Mouse (Mus musculus): Measurements from ENCODE around the gene Myo1d.

Myo1d gene

GRCm38 (mm10) chr11:80779527-80780344 lies at the start of gene Myo1d:
Gene Myo1d (minus strand): TSS chr11:80780025.
- DNase-seq (ENCODE audit: low spot score): peak; percentile 85

GRCm38 (mm10) chr11:80821794-80822193 lies 42.0 kb upstream of the Myo1d start:
- no peak for DNase-seq (ENCODE audit: low spot score)

- no peak for DNase-seq (ENCODE audit: low spot score)
Observed at GRCm38 (mm10) chr11:80821296-80821695, 41.5 kb upstream of the Myo1d start.

GRCm38 (mm10) chr11:80820085-80820484 lies 40.3 kb upstream of the Myo1d start:
- DNase-seq (ENCODE audit: low spot score): no peak

DNA sequence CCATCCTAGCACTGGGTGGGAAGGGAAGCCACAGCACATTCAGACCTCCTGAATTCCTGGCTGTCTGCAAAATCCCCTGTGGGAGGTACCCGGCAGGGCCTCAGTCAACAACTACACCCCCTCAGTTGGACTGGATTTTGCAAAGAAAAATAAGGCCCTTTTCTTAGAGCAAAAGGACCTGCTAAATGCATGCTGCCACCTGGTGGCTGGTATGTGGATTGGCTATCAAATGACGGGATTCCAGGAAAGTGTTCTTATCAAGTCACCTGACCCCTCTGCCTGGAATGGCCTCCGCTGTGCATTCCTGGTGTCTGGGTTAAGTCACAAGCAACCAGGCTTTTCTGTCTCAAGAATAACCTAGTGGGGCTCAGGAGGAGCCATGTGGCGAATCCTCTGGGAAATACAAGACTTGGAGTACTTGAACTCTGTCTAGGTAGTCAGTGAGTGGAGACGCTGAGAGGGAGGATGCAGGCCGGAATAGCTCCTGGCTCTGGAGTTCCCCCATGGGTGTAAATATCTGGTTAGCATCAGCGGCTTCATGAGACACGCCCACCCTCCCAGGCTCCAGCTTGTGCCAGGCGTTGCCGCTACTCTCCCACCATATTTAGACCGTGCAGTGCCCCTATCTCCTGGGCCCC lies 38.4 kb upstream of the Myo1d start:
- peak; percentile 71 for DNase-seq (ENCODE audit: low spot score)

DNA sequence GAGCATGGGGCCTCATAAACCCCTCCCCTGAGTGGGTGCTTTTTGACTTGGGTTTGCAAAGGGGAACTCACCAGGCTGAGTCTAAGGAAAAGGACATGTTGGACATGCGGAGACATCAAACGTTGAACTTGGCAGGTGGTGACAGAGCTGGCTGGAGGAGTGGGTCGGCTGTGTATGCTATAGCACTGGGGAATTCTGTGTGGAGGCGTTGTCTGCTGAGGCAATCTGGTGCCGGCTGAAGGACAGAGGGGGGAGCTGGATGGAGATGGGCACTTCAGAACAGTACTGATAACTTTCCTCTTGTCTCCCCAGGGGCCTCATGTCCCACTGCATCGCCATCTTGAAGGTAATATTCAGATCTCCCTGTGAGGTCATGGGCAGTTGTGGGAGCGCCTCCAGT lies 35.5 kb upstream of the Myo1d start:
- no peak for DNase-seq (ENCODE audit: low spot score)

DNA sequence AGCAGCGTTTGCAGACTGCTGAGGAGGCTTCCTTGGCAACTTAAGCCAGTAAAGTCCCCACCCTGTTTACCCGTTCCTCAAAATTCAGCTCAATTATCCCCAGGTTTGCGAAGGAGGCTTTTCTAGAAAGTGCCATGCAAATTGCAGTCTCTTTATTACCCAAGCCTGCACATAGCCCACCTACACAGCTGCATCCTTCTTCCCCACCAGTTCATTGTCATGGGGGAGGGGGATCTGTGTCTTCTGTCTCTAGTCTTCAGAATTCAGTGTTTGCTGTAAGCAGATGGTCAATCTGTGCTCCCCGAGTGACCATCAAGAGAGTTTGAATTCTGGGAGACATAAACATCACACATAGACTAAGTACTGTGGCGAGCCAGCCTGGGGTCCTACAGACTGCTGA lies 31.3 kb upstream of the Myo1d start:
- DNase-seq (ENCODE audit: low spot score): no peak

DNA sequence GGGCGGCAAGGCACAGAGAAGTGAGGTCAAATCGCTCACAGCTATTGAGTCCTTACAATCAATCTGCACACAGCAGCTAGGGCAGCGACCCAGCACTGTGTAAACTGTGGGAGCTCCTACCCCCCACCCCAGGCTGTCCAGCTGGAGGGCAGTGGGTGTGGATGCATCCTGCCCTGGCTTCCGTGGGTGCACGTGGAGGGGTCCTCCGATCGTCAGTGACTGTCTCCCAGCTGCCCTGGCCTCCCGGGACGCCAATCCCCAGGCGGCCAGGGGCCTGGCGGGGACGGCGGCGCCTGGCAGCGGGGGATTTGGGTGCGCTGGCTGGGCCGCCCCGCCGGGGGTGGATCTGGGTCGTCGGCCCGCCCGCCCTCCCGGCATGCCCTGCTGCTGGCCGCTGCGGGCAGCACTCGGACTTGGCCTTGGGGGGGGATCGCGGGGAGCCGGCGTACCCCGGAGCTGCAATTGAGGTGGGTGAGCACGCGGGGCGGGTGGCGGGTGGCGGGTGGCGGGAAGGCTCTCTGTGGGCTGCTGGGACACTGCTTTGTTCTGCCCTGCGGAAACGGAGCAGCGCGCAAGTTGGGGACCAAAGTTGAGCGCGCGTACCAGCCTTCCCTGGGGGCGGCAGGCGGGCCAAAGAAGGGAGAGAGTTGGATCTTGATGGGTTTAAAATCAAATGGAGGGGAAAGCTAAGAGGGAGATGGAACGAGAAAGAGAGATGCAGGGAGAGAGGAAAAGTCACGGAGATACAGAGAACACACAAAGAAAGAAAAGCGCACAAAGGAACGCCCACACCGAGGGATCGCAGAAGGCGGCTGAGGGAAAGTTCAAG lies 30.4 kb upstream of the Myo1d start, which contains the start of gene Tmem98:
Tmem98 (plus strand) TSS at position 183 of the 829 bp plus-strand sequence.
- DNase-seq (ENCODE audit: low spot score): no peak

- no peak for DNase-seq (ENCODE audit: low spot score)
Observed at GRCm38 (mm10) chr11:80809666-80809992, 29.8 kb upstream of the Myo1d start.

DNA sequence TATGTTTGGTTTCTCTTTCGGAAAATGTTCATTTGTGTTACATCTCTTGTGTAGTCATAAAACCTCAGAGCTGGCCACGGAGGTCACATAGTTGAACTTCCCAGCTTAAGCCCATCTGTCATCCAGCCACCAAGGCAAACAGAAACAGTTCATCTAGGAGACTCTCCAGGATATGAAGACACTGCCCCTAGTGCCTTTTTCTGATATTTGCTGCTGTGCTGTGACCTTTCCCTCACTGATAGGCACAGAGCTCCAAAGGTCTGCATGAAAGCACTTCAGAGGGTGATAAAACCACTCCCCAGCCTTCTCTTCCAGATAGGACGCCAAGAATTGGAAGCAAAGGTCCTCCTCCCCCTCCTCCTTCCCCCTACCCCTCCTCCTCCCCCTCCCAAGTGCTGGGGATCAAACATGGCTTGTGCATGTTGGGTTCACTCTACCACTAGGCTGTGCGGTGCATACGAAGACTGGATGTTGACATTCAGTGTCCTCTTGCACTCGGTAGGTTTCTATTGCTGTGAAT lies 28.8 kb upstream of the Myo1d start:
- peak; percentile 35 for DNase-seq (ENCODE audit: low spot score)

GRCm38 (mm10) chr11:80802706-80803105 lies 22.9 kb upstream of the Myo1d start:
- DNase-seq (ENCODE audit: low spot score): peak; percentile 23

DNA sequence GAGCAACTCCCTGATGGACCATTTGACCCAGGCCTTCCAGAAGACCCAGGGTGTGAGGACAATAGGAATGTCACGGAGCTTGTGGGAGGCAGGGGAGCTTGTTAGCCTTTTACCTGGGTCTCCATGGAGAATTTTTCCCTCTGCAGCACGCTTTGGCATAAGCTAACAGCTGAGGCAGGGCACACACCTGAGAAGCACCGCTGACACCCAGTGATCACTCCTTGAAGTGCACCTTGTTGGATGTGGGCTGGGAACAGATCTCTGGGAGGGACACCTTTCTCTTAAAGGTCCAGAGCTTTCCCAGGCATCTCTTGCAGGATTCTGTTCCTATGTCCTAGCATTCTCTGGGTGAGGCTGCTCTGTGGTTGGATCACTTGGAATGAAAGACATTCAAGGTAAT lies 20.2 kb upstream of the Myo1d start:
- no peak for DNase-seq (ENCODE audit: low spot score)

DNA sequence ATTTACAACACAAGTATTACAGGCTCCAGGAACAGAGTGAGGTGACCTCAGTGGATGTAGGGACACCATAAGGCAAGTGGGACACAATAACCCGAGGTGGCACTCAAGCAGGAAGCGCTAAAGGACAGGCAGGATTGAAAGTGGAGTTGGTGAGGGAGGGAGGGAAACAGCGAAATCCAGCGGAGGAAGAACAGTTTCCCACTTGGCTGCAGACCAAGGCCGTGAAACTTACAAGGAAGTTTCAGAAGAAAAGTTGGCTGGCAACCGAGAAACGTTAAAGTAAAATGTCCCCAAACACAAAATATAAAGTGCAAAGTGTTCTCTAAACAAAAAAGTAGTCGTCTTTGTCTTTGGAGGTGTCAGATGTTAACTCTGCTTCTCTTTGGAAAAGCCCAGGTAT lies 15.6 kb upstream of the Myo1d start:
- peak; percentile 52 for DNase-seq (ENCODE audit: low spot score)

- DNase-seq (ENCODE audit: low spot score): no peak
Observed at GRCm38 (mm10) chr11:80794290-80794689, 14.5 kb upstream of the Myo1d start.

DNA sequence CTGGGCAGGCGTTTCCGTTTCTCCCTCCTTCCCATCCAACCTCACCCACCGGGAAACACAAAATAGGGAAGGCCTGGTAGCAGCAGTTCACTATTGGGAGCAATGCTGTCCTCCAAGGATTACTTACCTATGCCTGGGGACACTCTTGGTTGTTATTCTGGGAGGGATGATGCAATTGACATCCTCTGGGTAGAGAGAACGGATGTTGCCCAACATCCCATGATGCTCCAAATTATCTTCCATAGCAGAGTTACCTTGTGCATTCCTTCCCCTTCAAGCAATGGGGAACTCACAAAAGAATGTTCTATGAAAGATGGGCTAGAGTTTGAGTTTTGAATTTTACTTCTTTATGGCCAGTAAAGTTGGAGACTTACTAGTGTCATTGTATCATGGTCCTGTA lies 13.6 kb upstream of the Myo1d start:
- no peak for DNase-seq (ENCODE audit: low spot score)

- DNase-seq (ENCODE audit: low spot score): no peak
Observed at GRCm38 (mm10) chr11:80791677-80792432, 12.0 kb upstream of the Myo1d start.

DNA sequence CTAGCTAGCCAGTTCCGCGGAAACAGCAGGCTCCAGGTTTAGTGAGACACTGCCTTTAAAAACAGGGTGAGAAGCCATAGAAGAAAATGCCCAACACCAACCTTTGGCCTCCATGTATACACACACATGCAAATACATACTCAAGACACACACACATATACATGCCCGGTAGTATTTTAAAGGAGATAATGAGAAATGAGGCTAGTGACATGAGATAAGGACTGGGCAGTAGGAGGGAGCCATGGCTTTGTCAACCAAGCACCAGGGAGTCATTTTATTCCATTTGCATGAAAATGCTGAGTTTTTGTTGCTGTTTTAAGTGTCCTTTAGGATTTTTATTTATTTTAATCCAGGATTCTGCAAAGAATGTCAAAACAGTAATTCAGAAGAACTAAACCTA lies 10.6 kb upstream of the Myo1d start:
- no peak for DNase-seq (ENCODE audit: low spot score)

DNA sequence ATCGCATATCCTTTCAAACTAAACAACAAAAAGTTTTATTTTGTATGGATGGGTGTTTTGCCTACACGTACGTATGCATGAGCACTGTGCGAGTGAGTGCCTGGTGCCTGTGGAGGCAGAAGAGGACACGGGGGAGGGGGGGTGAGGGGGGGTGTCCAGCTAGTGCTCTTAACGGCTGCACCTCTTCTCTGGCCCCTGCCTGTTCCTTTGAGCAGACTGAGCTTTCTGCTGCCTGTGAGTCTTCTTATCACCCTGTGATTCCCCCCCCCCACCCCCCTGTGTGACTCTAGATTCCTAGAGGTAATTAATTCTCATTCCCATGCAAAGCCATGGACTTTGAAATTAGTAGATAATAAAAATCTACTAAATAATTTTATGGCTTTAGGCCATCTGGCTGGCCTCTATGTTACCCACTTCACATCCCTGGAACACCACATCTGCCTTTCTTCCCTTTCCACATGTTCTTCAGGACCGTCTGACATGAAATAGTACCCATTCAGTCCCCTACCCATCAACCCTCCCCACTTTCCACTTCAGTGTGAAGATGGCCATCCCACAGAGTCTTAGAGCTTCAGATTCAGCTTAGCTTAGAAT lies 9.9 kb upstream of the Myo1d start:
- no peak for DNase-seq (ENCODE audit: low spot score)

- DNase-seq (ENCODE audit: low spot score): no peak
Observed at GRCm38 (mm10) chr11:80785672-80786071, 5.8 kb upstream of the Myo1d start.

- DNase-seq (ENCODE audit: low spot score): peak; percentile 26
Observed at GRCm38 (mm10) chr11:80784294-80784743, 4.5 kb upstream of the Myo1d start.

DNA sequence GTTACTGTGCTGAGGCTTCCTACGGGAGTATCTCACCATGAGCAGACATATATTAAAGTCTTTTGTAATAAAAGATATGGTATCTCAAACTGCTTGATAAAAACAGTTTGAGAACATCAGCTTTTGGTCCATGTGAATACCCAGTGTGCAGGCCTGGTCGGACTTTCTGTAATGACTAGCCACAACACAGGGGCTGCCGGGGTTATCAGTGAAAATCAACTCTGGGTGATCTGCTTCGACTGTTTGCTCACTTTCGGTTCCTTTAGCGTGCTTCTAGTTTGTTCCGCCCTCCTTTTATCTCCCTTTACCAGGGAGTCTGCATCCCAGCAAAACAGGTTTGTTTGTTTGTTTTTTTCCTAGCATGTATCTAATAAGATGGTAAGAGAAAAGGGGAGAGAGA lies 3.6 kb upstream of the Myo1d start:
- no peak for DNase-seq (ENCODE audit: low spot score)
